In genomic region chr9:115039245-115039644, GRCm38 (mm10) we compare ENCODE assay signal across 12 mouse cellular contexts. TPM values are rescaled to one million over a fixed set of nuclear protein-coding genes. Genes with fewer than 3 reads are reported as not detected.
DNase-seq lines count a peak whose midpoint lies in the region; ATAC-seq and TF ChIP-seq lines count a peak whose summit lies in the region.
"Had no signal": no experiment of that assay in that cellular context is flagged by ENCODE, and none has a peak within 500 bp of the region (broad histone marks: within the 10 kb centered on the region; RNA-seq: fewer than 3 reads in every experiment).

No protein-coding gene starts in this region.

- H3K9me3 ChIP-seq in limb, embryonic 12.5 days: no peaks in the 10 kb centered on the region
- H3K9me3 ChIP-seq in limb, embryonic 10.5 days (replicated peaks): no peaks in the 10 kb centered on the region
- no peaks in the 10 kb centered on the region for H3K9me3 ChIP-seq in intestine, embryonic 15.5 days
- no peaks in the 10 kb centered on the region for H3K9me3 ChIP-seq in neural tube, embryonic 14.5 days (ENCODE audit: control insufficient read depth, low read length)

- no peak for TF ChIP-seq POLR2A in brain, embryonic 14.5 days (IDR thresholded peaks at IDR 0.05; ENCODE audit: borderline replicate concordance, extremely low read depth, insufficient read depth, insufficient read length, poor library complexity, severe bottlenecking)

- intact Hi-C loops in gastrocnemius, postnatal 36 days (cut with DNase I): no loop called here

- no peak for TF ChIP-seq CTCF in brain, embryonic 14.5 days (IDR thresholded peaks at IDR 0.05; ENCODE audit: borderline replicate concordance, extremely low read depth, insufficient read depth, insufficient read length)

- H3K9ac ChIP-seq in limb, embryonic 12.5 days (replicated peaks): 0 out of 2 replicates have a peak overlapping the region, but pooled peaks have one; percentile 2
- H3K9ac ChIP-seq in intestine, embryonic 15.5 days: no peak overlapping the region
- no peak overlapping the region for H3K9ac ChIP-seq in neural tube, embryonic 14.5 days (replicated peaks; ENCODE audit: low read depth, low read length)
- H3K9ac ChIP-seq: heart, embryonic 13.5 days had no signal

- no peaks in the 10 kb centered on the region for H3K36me3 ChIP-seq in limb, embryonic 12.5 days
- H3K36me3 ChIP-seq in limb, embryonic 10.5 days: no peaks in the 10 kb centered on the region
- no peaks in the 10 kb centered on the region for H3K36me3 ChIP-seq in intestine, embryonic 15.5 days
- H3K36me3 ChIP-seq in neural tube, embryonic 14.5 days (ENCODE audit: control insufficient read depth, insufficient read depth, low read length): no peaks in the 10 kb centered on the region
- H3K36me3 ChIP-seq: heart, embryonic 13.5 days had no signal

- no peak for DNase-seq in limb, embryonic 10.5 days (ENCODE audit: low spot score)
- DNase-seq in brain, embryonic 14.5 days (ENCODE audit: low read depth): peak; percentile 76
- DNase-seq in layer of hippocampus, postnatal 36 days: no peak
- DNase-seq in gastrocnemius, postnatal 36 days: no peak
- DNase-seq: kidney, postnatal 25 days had no signal

- H3K27ac ChIP-seq in limb, embryonic 12.5 days: no peak overlapping the region
- no peak overlapping the region for H3K27ac ChIP-seq in limb, embryonic 10.5 days
- H3K27ac ChIP-seq in intestine, embryonic 15.5 days: no peak overlapping the region
- H3K27ac ChIP-seq in neural tube, embryonic 14.5 days (ENCODE audit: low read depth, low read length): no peak overlapping the region
- H3K27ac ChIP-seq: heart, embryonic 13.5 days had no signal

- ATAC-seq in limb, embryonic 12.5 days (ENCODE audit: insufficient number of reproducible peaks, insufficient read depth, low FRiP score, low TSS enrichment, low read depth): no peak
- peak; percentile 70 for ATAC-seq in intestine, embryonic 15.5 days
- peak; percentile 48; the same call in 1 of the 2 replicates for ATAC-seq in neural tube, embryonic 14.5 days (ENCODE audit: low read depth)
- no peak for ATAC-seq in monocyte, adult 5-6 weeks (replicated peaks; ENCODE audit: insufficient number of reproducible peaks, low FRiP score, low TSS enrichment, poor library complexity, severe bottlenecking)
- ATAC-seq: CD4-positive, CD25-positive, alpha-beta regulatory T cell, adult 4 months had no signal

- 66% methylated on average over 7 of the region's 7 CpGs for WGBS in limb, embryonic 12.5 days
- 72% methylated on average over 7 of the region's 7 CpGs for WGBS in limb, embryonic 10.5 days
- WGBS in intestine, embryonic 15.5 days: 53% methylated on average over 7 of the region's 7 CpGs
- WGBS in neural tube, embryonic 14.5 days: 20% methylated on average over 7 of the region's 7 CpGs

- H3K4me3 ChIP-seq in limb, embryonic 12.5 days (replicated peaks): no peak overlapping the region
- no peak overlapping the region for H3K4me3 ChIP-seq in limb, embryonic 10.5 days
- no peak overlapping the region for H3K4me3 ChIP-seq in intestine, embryonic 15.5 days (replicated peaks)
- no peak overlapping the region for H3K4me3 ChIP-seq in neural tube, embryonic 14.5 days (ENCODE audit: low read depth, low read length)
- H3K4me3 ChIP-seq: heart, embryonic 13.5 days; myocyte had no signal

- peaks cover 22% of the 10 kb centered on the region for H3K4me1 ChIP-seq in limb, embryonic 12.5 days (replicated peaks)
- peaks cover 16% of the 10 kb centered on the region; the same call in 1 of the 2 replicates for H3K4me1 ChIP-seq in limb, embryonic 10.5 days
- H3K4me1 ChIP-seq in intestine, embryonic 15.5 days (replicated peaks): no peaks in the 10 kb centered on the region
- 0 out of 2 replicates have a peak, but pooled peaks cover 12% of the 10 kb centered on the region for H3K4me1 ChIP-seq in neural tube, embryonic 14.5 days (ENCODE audit: control insufficient read depth, insufficient read depth, low read length)

- H3K27me3 ChIP-seq in limb, embryonic 12.5 days: no peaks in the 10 kb centered on the region
- no peaks in the 10 kb centered on the region for H3K27me3 ChIP-seq in limb, embryonic 10.5 days (ENCODE audit: low read depth, poor library complexity, severe bottlenecking)
- H3K27me3 ChIP-seq in intestine, embryonic 15.5 days (replicated peaks): no peaks in the 10 kb centered on the region
- no peaks in the 10 kb centered on the region for H3K27me3 ChIP-seq in neural tube, embryonic 14.5 days (ENCODE audit: control insufficient read depth, insufficient read depth, low read length)
- H3K27me3 ChIP-seq: heart, embryonic 13.5 days had no signal

- no peak overlapping the region for H3K4me2 ChIP-seq in limb, embryonic 12.5 days
- no peak overlapping the region for H3K4me2 ChIP-seq in intestine, embryonic 15.5 days (replicated peaks)
- H3K4me2 ChIP-seq in neural tube, embryonic 14.5 days (ENCODE audit: low read depth, low read length): no peak overlapping the region
- H3K4me2 ChIP-seq: heart, embryonic 13.5 days had no signal

RNA-seq across cellular contexts. Expression of gene Rps27rt, which starts 56.7 kb away (rescaled TPM):
- 521 and 524 TPM in 2 replicates for polyA plus RNA-seq in limb, embryonic 12.5 days (2016; fragmentation: Nextera tagmentation; extraction: Ambion mirVana)
- 226 and 227 TPM in 2 replicates for polyA plus RNA-seq in limb, embryonic 10.5 days (2016; fragmentation: Nextera tagmentation; extraction: Ambion mirVana)
- polyA plus RNA-seq in brain, embryonic 14.5 days (2012; rRNA removed): 36.9 and 37.5 TPM in 2 replicates
- 387 and 549 TPM in 2 replicates for polyA plus RNA-seq in intestine, embryonic 15.5 days (2015; fragmentation: Nextera tagmentation; extraction: Ambion mirVana)
- 204 and 211 TPM in 2 replicates for polyA plus RNA-seq in neural tube, embryonic 14.5 days (2014; fragmentation: Nextera tagmentation; extraction: Ambion mirVana)
- 10 to 100 TPM in 1 of 2 experiments, 1 to 10 TPM in 1; 3.9 to 27.5 TPM for total RNA-seq in layer of hippocampus, postnatal 36 days (2021)
- total RNA-seq in monocyte, adult 5-6 weeks (2017): 146 to 287 TPM (median 257 TPM) in 3 replicates
- 10 to 100 TPM; 12.0 to 25.0 TPM for total RNA-seq in gastrocnemius, postnatal 36 days (2021)

Comparison
In these comparisons a context has a peak if more than half of its experiments do, and no peak if none do; other contexts are left out.
1. ATAC-seq: peak in intestine, embryonic 15.5 days (single experiment) and neural tube, embryonic 14.5 days (single experiment); none in limb, embryonic 12.5 days (single experiment) and monocyte, adult 5-6 weeks (single experiment).